Mouse (Mus musculus) liver, adult 2 months (tissue): ENCODE measurements around the gene Ncln. TPM values are rescaled to one million over a fixed set of nuclear protein-coding genes. Genes with fewer than 3 reads are reported as not detected.

ENCODE experiments used
- DNase-seq: peaks from one replicate; pipeline ENCODE4 v3.0.0-alpha.2; 2011; ENCODE audit warnings: low read depth, low spot score; ENCODE audit errors: extremely low read depth
- H3K27ac ChIP-seq: fragments of 200-500 bp; replicated peaks from 2 replicates; pipeline ENCODE4 v1.5.1; 2012; ENCODE audit warnings: low read depth, mild to moderate bottlenecking, control low read depth, inconsistent platforms, low read length; ENCODE audit not compliant: insufficient read depth
- H3K27me3 ChIP-seq: fragments of 200-500 bp; 2 replicates; pipeline ENCODE4 v1.6.1; 2012; ENCODE audit warnings: mild to moderate bottlenecking, moderate library complexity, low read length, inconsistent platforms; ENCODE audit not compliant: control insufficient read depth, insufficient read depth
- H3K36me3 ChIP-seq: fragments of 200-500 bp; 2 replicates; pipeline ENCODE4 v1.6.1; 2012; ENCODE audit warnings: low read length, inconsistent platforms; ENCODE audit not compliant: control insufficient read depth, insufficient read depth
- H3K4me1 ChIP-seq: fragments of 200-500 bp; 2 replicates; pipeline ENCODE4 v1.6.1; 2011; ENCODE audit warnings: low read length; ENCODE audit not compliant: control insufficient read depth, insufficient read depth
- H3K4me3 ChIP-seq: fragments of 200-500 bp; 2 replicates; pipeline ENCODE4 v1.5.1; 2011; ENCODE audit warnings: low read depth, mild to moderate bottlenecking, control low read depth, low read length, moderate library complexity; ENCODE audit not compliant: insufficient read depth
- H3K79me2 ChIP-seq: fragments of 200-500 bp; 2 replicates; pipeline ENCODE4 v1.6.1; 2012; ENCODE audit warnings: inconsistent platforms, mild to moderate bottlenecking, low read length, moderate library complexity; ENCODE audit not compliant: control insufficient read depth, insufficient read depth
- H3K9ac ChIP-seq: fragments of 200-500 bp; 2 replicates; pipeline ENCODE4 v1.6.1; 2012; ENCODE audit warnings: low read depth, mild to moderate bottlenecking, control low read depth, inconsistent platforms, low read length
- CTCF ChIP-seq: fragments of 200-500 bp; IDR thresholded peaks from 2 replicates; pipeline ENCODE4 v1.5.1; 2011; ENCODE audit warnings: low read depth, low read length, control low read depth
- POLR2A ChIP-seq: fragments of 200-500 bp; IDR thresholded peaks from 2 replicates; pipeline ENCODE4 v1.6.1; 2011; ENCODE audit warnings: low read length, control low read depth; ENCODE audit not compliant: insufficient read depth; ENCODE audit errors: extremely low read depth
- WGBS: fragments of 180-500 bp; shearing (Covaris S2); methylation state at CpG from one replicate; pipeline ENCODE4 v1.1.7; 2018; 5-methylcytosine and 5-hydroxymethylcytosine counted together
- polyA plus RNA-seq: library from polyadenylated mRNA; depleted of rRNA; stranded (reverse); fragments of >200 nt; gene quantifications from 2 replicates; pipeline ENCODE4 v1.2.3, GENCODE M21; 2012
- total RNA-seq: library from RNA; depleted of rRNA; stranded (reverse); fragments of >200 nt; gene quantifications from 2 replicates; pipeline ENCODE4 v1.2.3, GENCODE M21; 2014

Gene Ncln
- total and polyA plus RNA-seq, 2 experiments, result 31.6 to 159 TPM

GRCm38 (mm10) chr10:81460951-81461350 is 35.2 kb downstream of the Ncln start:
- Histone ChIP-seq H3K36me3 (no peaks in the 10 kb centered on the region), H3K4me1 (no peaks in the 10 kb centered on the region), H3K4me3 (no peak overlapping the region), H3K27ac (no peak overlapping the region), H3K79me2 (no peaks in the 10 kb centered on the region), H3K27me3 (peaks cover 30% of the 10 kb centered on the region), H3K9ac (no peak overlapping the region)
- WGBS, result 46% methylated on average over 11 of the region's 11 CpGs
- no peak for TF ChIP-seq POLR2A
- TF ChIP-seq CTCF, result no peak
- no peak for DNase-seq

- Histone ChIP-seq H3K27ac (no peak overlapping the region), H3K9ac (no peak overlapping the region), H3K4me3 (no peak overlapping the region), H3K4me1 (no peaks in the 10 kb centered on the region), H3K36me3 (no peaks in the 10 kb centered on the region), H3K79me2 (no peaks in the 10 kb centered on the region), H3K27me3 (peaks cover 34% of the 10 kb centered on the region)
- TF ChIP-seq POLR2A (no peak), CTCF (no peak)
- DNase-seq, result no peak
- WGBS, result 35% methylated on average over 20 of the region's 20 CpGs
Observed at GRCm38 (mm10) chr10:81460471-81460870, 35.7 kb downstream of the Ncln start.

- 64% methylated on average over 21 of the region's 21 CpGs for WGBS
- Histone ChIP-seq H3K27ac (no peak overlapping the region), H3K79me2 (no peaks in the 10 kb centered on the region), H3K27me3 (peaks cover 25% of the 10 kb centered on the region), H3K4me3 (no peak overlapping the region), H3K4me1 (no peaks in the 10 kb centered on the region), H3K36me3 (no peaks in the 10 kb centered on the region), H3K9ac (no peak overlapping the region)
- DNase-seq, result no peak
- TF ChIP-seq CTCF (no peak), POLR2A (no peak)
Observed at GRCm38 (mm10) chr10:81459399-81459798, 36.8 kb downstream of the Ncln start.

- Histone ChIP-seq H3K79me2 (no peaks in the 10 kb centered on the region), H3K27ac (no peak overlapping the region), H3K4me1 (no peaks in the 10 kb centered on the region), H3K4me3 (no peak overlapping the region), H3K27me3 (peaks cover 22% of the 10 kb centered on the region), H3K9ac (no peak overlapping the region), H3K36me3 (no peaks in the 10 kb centered on the region)
- WGBS, result 81% methylated on average over 6 of the region's 6 CpGs
- no peak for DNase-seq
- TF ChIP-seq CTCF (no peak), POLR2A (no peak)
Observed at GRCm38 (mm10) chr10:81458267-81458666, 37.9 kb downstream of the Ncln start.

GRCm38 (mm10) chr10:81457624-81458023 is 38.6 kb downstream of the Ncln start:
- no peak overlapping the region for H3K4me3 ChIP-seq
- no peak for DNase-seq
- WGBS, result 87% methylated on average over 8 of the region's 8 CpGs
- H3K9ac ChIP-seq, result no peak overlapping the region
- H3K79me2 ChIP-seq, result no peaks in the 10 kb centered on the region
- no peak overlapping the region for H3K27ac ChIP-seq
- H3K36me3 ChIP-seq, result no peaks in the 10 kb centered on the region
- H3K27me3 ChIP-seq, result peaks cover 22% of the 10 kb centered on the region
- no peak for TF ChIP-seq POLR2A
- no peak for TF ChIP-seq CTCF
- H3K4me1 ChIP-seq, result no peaks in the 10 kb centered on the region

- 57% methylated on average over 12 of the region's 12 CpGs for whole genome bisulfite sequencing
- Histone ChIP-seq H3K36me3 (no peaks in the 10 kb centered on the region), H3K27ac (no peak overlapping the region), H3K27me3 (peaks cover 23% of the 10 kb centered on the region), H3K9ac (no peak overlapping the region), H3K4me3 (no peak overlapping the region), H3K79me2 (no peaks in the 10 kb centered on the region), H3K4me1 (no peaks in the 10 kb centered on the region)
- no peak for DNase-seq
- no peak for TF ChIP-seq CTCF
- no peak for TF ChIP-seq POLR2A
Observed at GRCm38 (mm10) chr10:81456983-81457563, 39.1 kb downstream of the Ncln start.
